Mouse (Mus musculus) ES-Bruce4 (cell line): ENCODE data around the gene Abca7.

Source experiments
- CTCF ChIP-seq: IDR thresholded peaks from one replicate; pipeline ENCODE4 v1.8.1; 2011; ENCODE audit warnings: low read depth, low read length
- EP300 ChIP-seq: IDR thresholded peaks from 2 replicates; pipeline ENCODE4 v1.6.1; 2011; ENCODE audit warnings: low read depth, low read length; ENCODE audit not compliant: insufficient read depth
- POLR2A ChIP-seq: IDR thresholded peaks from one replicate; pipeline ENCODE4 v1.8.1; 2011; ENCODE audit warnings: low read length; ENCODE audit not compliant: insufficient read depth

- TF ChIP-seq CTCF (no peak), POLR2A (no peak), EP300 (no peak)
Observed at GRCm38 (mm10) chr10:79971183-79971497, 25.2 kb upstream of the Abca7 start.
